Mouse (Mus musculus): ENCODE measurements at regions not wholly inside any gene's neighbourhood (a gene's known extent, or its start where the extent isn't known, plus 50 kb on each side); places are given as distances from the start of the nearest gene placed in this dataset.

- no peaks in the 10 kb centered on the region for H3K36me3 ChIP-seq
- no peak overlapping the region for H3K4me2 ChIP-seq
- H3K4me3 ChIP-seq: no peak overlapping the region
- no peaks in the 10 kb centered on the region for H3K9me3 ChIP-seq
- H3K27me3 ChIP-seq: no peaks in the 10 kb centered on the region
- H3K4me1 ChIP-seq: no peaks in the 10 kb centered on the region
- no peak for ATAC-seq (ENCODE audit: insufficient number of reproducible peaks, insufficient read depth, low FRiP score, low TSS enrichment, low read depth)
- WGBS: 33% methylated on average over 16 of the region's 16 CpGs
- H3K9ac ChIP-seq: no peak overlapping the region
- H3K27ac ChIP-seq: no peak overlapping the region
Observed at GRCm38 (mm10) chr1:151078909-151079522, 85.8 kb upstream of the Hmcn1 start.

- Histone ChIP-seq H3K4me2 (no peak overlapping the region), H3K27ac (no peak overlapping the region), H3K9ac (no peak overlapping the region), H3K27me3 (no peaks in the 10 kb centered on the region), H3K4me3 (no peak overlapping the region), H3K4me1 (no peaks in the 10 kb centered on the region), H3K9me3 (no peaks in the 10 kb centered on the region), H3K36me3 (no peaks in the 10 kb centered on the region)
- WGBS: 84% methylated on average over 15 of the region's 15 CpGs
- no peak for ATAC-seq (ENCODE audit: insufficient number of reproducible peaks, insufficient read depth, low FRiP score, low TSS enrichment, low read depth)
Observed at GRCm38 (mm10) chr1:151079614-151080360, 86.6 kb upstream of the Hmcn1 start.

- no peaks in the 10 kb centered on the region for H3K9me3 ChIP-seq
- no peak overlapping the region for H3K27ac ChIP-seq
- H3K27me3 ChIP-seq: no peaks in the 10 kb centered on the region
- WGBS: 65% methylated on average over 9 of the region's 9 CpGs
- no peak overlapping the region for H3K4me3 ChIP-seq
- H3K4me1 ChIP-seq: no peaks in the 10 kb centered on the region
- no peak overlapping the region for H3K9ac ChIP-seq
- no peak for ATAC-seq (ENCODE audit: insufficient number of reproducible peaks, insufficient read depth, low FRiP score, low TSS enrichment, low read depth)
- no peaks in the 10 kb centered on the region for H3K36me3 ChIP-seq
- no peak overlapping the region for H3K4me2 ChIP-seq
Observed at GRCm38 (mm10) chr1:151080510-151080980, 87.3 kb upstream of the Hmcn1 start.

GRCm38 (mm10) chr1:151082510-151083033, 89.3 kb upstream of the Hmcn1 start:
- WGBS: 84% methylated on average over 5 of the region's 5 CpGs
- H3K9me3 ChIP-seq: no peaks in the 10 kb centered on the region
- H3K27me3 ChIP-seq: no peaks in the 10 kb centered on the region
- no peak overlapping the region for H3K9ac ChIP-seq
- H3K4me2 ChIP-seq: no peak overlapping the region
- 0 out of 2 replicates have a peak, but pooled peaks cover 4% of the 10 kb centered on the region for H3K4me1 ChIP-seq
- no peaks in the 10 kb centered on the region for H3K36me3 ChIP-seq
- H3K27ac ChIP-seq: no peak overlapping the region
- ATAC-seq (ENCODE audit: insufficient number of reproducible peaks, insufficient read depth, low FRiP score, low TSS enrichment, low read depth): no peak
- no peak overlapping the region for H3K4me3 ChIP-seq

- 69% methylated on average over 2 of the region's 2 CpGs for WGBS
- no peak for ATAC-seq (ENCODE audit: insufficient number of reproducible peaks, insufficient read depth, low FRiP score, low TSS enrichment, low read depth)
- no peaks in the 10 kb centered on the region for H3K36me3 ChIP-seq
- no peaks in the 10 kb centered on the region for H3K27me3 ChIP-seq
- no peaks in the 10 kb centered on the region for H3K9me3 ChIP-seq
- no peak overlapping the region for H3K27ac ChIP-seq
- H3K9ac ChIP-seq: no peak overlapping the region
- no peak overlapping the region for H3K4me2 ChIP-seq
- 0 out of 2 replicates have a peak, but pooled peaks cover 4% of the 10 kb centered on the region for H3K4me1 ChIP-seq
- no peak overlapping the region for H3K4me3 ChIP-seq
Observed at GRCm38 (mm10) chr1:151083806-151084205, 90.6 kb upstream of the Hmcn1 start.

GRCm38 (mm10) chr1:151086111-151086859, 93.0 kb upstream of the Hmcn1 start:
- no peak overlapping the region for H3K27ac ChIP-seq
- H3K9ac ChIP-seq: no peak overlapping the region
- no peak overlapping the region for H3K4me3 ChIP-seq
- H3K27me3 ChIP-seq: no peaks in the 10 kb centered on the region
- no peaks in the 10 kb centered on the region for H3K9me3 ChIP-seq
- H3K4me2 ChIP-seq: no peak overlapping the region
- H3K4me1 ChIP-seq: 0 out of 2 replicates have a peak, but pooled peaks cover 4% of the 10 kb centered on the region
- no peaks in the 10 kb centered on the region for H3K36me3 ChIP-seq
- 67% methylated on average over 22 of the region's 22 CpGs for WGBS
- ATAC-seq (ENCODE audit: insufficient number of reproducible peaks, insufficient read depth, low FRiP score, low TSS enrichment, low read depth): no peak

- H3K4me2 ChIP-seq: no peak overlapping the region
- no peaks in the 10 kb centered on the region for H3K36me3 ChIP-seq
- no peaks in the 10 kb centered on the region for H3K9me3 ChIP-seq
- no peak overlapping the region for H3K4me3 ChIP-seq
- H3K27ac ChIP-seq: no peak overlapping the region
- WGBS: 75% methylated on average over 8 of the region's 8 CpGs
- H3K4me1 ChIP-seq: 0 out of 2 replicates have a peak, but pooled peaks cover 4% of the 10 kb centered on the region
- ATAC-seq (ENCODE audit: insufficient number of reproducible peaks, insufficient read depth, low FRiP score, low TSS enrichment, low read depth): no peak
- no peaks in the 10 kb centered on the region for H3K27me3 ChIP-seq
- H3K9ac ChIP-seq: no peak overlapping the region
Observed at GRCm38 (mm10) chr1:151087151-151087660, 94.0 kb upstream of the Hmcn1 start.

GRCm38 (mm10) chr1:151087811-151088511, 94.4 kb upstream of the Gm47985 start:
- 0 out of 2 replicates have a peak, but pooled peaks cover 4% of the 10 kb centered on the region for H3K4me1 ChIP-seq
- no peak overlapping the region for H3K9ac ChIP-seq
- no peaks in the 10 kb centered on the region for H3K9me3 ChIP-seq
- no peak overlapping the region for H3K4me3 ChIP-seq
- no peak for ATAC-seq (ENCODE audit: insufficient number of reproducible peaks, insufficient read depth, low FRiP score, low TSS enrichment, low read depth)
- no peak overlapping the region for H3K27ac ChIP-seq
- H3K4me2 ChIP-seq: no peak overlapping the region
- WGBS: 82% methylated on average over 14 of the region's 14 CpGs
- no peaks in the 10 kb centered on the region for H3K36me3 ChIP-seq
- H3K27me3 ChIP-seq: no peaks in the 10 kb centered on the region

- no peak for ATAC-seq (ENCODE audit: insufficient number of reproducible peaks, insufficient read depth, low FRiP score, low TSS enrichment, low read depth)
- Histone ChIP-seq H3K27ac (no peak overlapping the region), H3K4me1 (0 out of 2 replicates have a peak, but pooled peaks cover 4% of the 10 kb centered on the region), H3K36me3 (no peaks in the 10 kb centered on the region), H3K9ac (no peak overlapping the region), H3K4me2 (no peak overlapping the region), H3K27me3 (no peaks in the 10 kb centered on the region), H3K9me3 (no peaks in the 10 kb centered on the region), H3K4me3 (no peak overlapping the region)
- 79% methylated on average over 11 of the region's 11 CpGs for WGBS
Observed at GRCm38 (mm10) chr1:151088535-151089125, 93.7 kb upstream of the Gm47985 start.

GRCm38 (mm10) chr1:151092035-151092434, 90.3 kb upstream of the Gm47985 start:
- H3K27me3 ChIP-seq: no peaks in the 10 kb centered on the region
- no peak overlapping the region for H3K27ac ChIP-seq
- no peak for ATAC-seq (ENCODE audit: insufficient number of reproducible peaks, insufficient read depth, low FRiP score, low TSS enrichment, low read depth)
- no peak overlapping the region for H3K4me3 ChIP-seq
- no peak overlapping the region for H3K4me2 ChIP-seq
- no peaks in the 10 kb centered on the region for H3K36me3 ChIP-seq
- no peak overlapping the region for H3K9ac ChIP-seq
- no peaks in the 10 kb centered on the region for H3K9me3 ChIP-seq
- peaks cover 12% of the 10 kb centered on the region for H3K4me1 ChIP-seq
- WGBS: 68% methylated on average over 4 of the region's 4 CpGs

Data from embryonic facial prominence, embryonic 13.5 days (tissue).